Mouse (Mus musculus): Measurements from ENCODE around the gene Kcnk10.
A peak's percentile ranks its signal among the peaks of the same experiment; 100 is the strongest.
"Not testable (repeated sequence)": the region's sequence is repeated elsewhere in the genome, so short reads cannot be mapped to it uniquely, and the experiment has no call there.

The Kcnk10 gene

GRCm38 (mm10) chr12:98577861-98578360, at the start of gene Kcnk10:
Gene Kcnk10, minus strand, starts transcription at chr12:98578310.
- DNase-seq = no peak

GRCm38 (mm10) chr12:98627392-98628259, 49.5 kb upstream of the Kcnk10 start, which contains the start of gene Spata7:
Gene Spata7, plus strand, starts transcription at chr12:98628157.
- peak; percentile 87 for DNase-seq

GRCm38 (mm10) chr12:98623266-98623665, 45.2 kb upstream of the Kcnk10 start:
- DNase-seq = not testable (repeated sequence)

- not testable (repeated sequence) for DNase-seq
Measured at GRCm38 (mm10) chr12:98620922-98621321, 42.8 kb upstream of the Kcnk10 start.

- no peak for DNase-seq
Measured at GRCm38 (mm10) chr12:98619496-98619895, 41.4 kb upstream of the Kcnk10 start.

- no peak for DNase-seq
Measured at GRCm38 (mm10) chr12:98615746-98616145, 37.6 kb upstream of the Kcnk10 start.

- DNase-seq = no peak
Measured at GRCm38 (mm10) chr12:98614910-98615508, 36.9 kb upstream of the Kcnk10 start.

- no peak for DNase-seq
Measured at GRCm38 (mm10) chr12:98610341-98610740, 32.2 kb upstream of the Kcnk10 start.

GRCm38 (mm10) chr12:98606595-98607290, 28.6 kb upstream of the Kcnk10 start:
- no peak for DNase-seq

- DNase-seq = no peak
Measured at GRCm38 (mm10) chr12:98605264-98605663, 27.2 kb upstream of the Kcnk10 start.

GRCm38 (mm10) chr12:98602114-98602513, 24.0 kb upstream of the Kcnk10 start:
- DNase-seq = no peak

GRCm38 (mm10) chr12:98600861-98601260, 22.8 kb upstream of the Kcnk10 start:
- DNase-seq = no peak

- DNase-seq = no peak
Measured at GRCm38 (mm10) chr12:98591016-98591415, 12.9 kb upstream of the Kcnk10 start.

GRCm38 (mm10) chr12:98588573-98588972, 10.5 kb upstream of the Kcnk10 start:
- DNase-seq = no peak

GRCm38 (mm10) chr12:98585302-98585701, 7.2 kb upstream of the Kcnk10 start:
- no peak for DNase-seq

- DNase-seq = no peak
Measured at GRCm38 (mm10) chr12:98575942-98576550, 2.1 kb downstream of the Kcnk10 start.

- DNase-seq = no peak
Measured at GRCm38 (mm10) chr12:98575195-98575887, 2.8 kb downstream of the Kcnk10 start.

- peak; percentile 9 for DNase-seq
Measured at GRCm38 (mm10) chr12:98574353-98575194, 3.5 kb downstream of the Kcnk10 start.

GRCm38 (mm10) chr12:98573317-98574270, 4.5 kb downstream of the Kcnk10 start:
- DNase-seq = no peak
